Mouse (Mus musculus): ENCODE results near the gene Espl1.

The Espl1 gene

GRCm38 (mm10) chr15:102295633-102296367 is at the start of gene Espl1:
Gene Espl1, plus strand, starts transcription at chr15:102296266.
- peak; percentile 93 to 97 for DNase-seq

- peak; percentile 91 to 94 for DNase-seq
These were observed 49.2 kb upstream of the Espl1 start for GRCm38 (mm10) chr15:102246866-102247251.

GRCm38 (mm10) chr15:102247252-102248130 is 48.6 kb upstream of the Espl1 start:
- DNase-seq: peak; percentile 50 to 51

GRCm38 (mm10) chr15:102248131-102248811 is 47.8 kb upstream of the Espl1 start:
- no peak for DNase-seq

GRCm38 (mm10) chr15:102248812-102249191 is 47.3 kb upstream of the Espl1 start:
- DNase-seq: no peak

GRCm38 (mm10) chr15:102249251-102249691 is 46.8 kb upstream of the Espl1 start:
- DNase-seq: no peak

- no peak for DNase-seq
These were observed 46.1 kb upstream of the Espl1 start for GRCm38 (mm10) chr15:102249967-102250366.

- DNase-seq: no peak
These were observed 45.5 kb upstream of the Espl1 start for GRCm38 (mm10) chr15:102250521-102250920.

- no peak for DNase-seq
These were observed 40.4 kb upstream of the Espl1 start for GRCm38 (mm10) chr15:102255547-102256255.

GRCm38 (mm10) chr15:102256431-102257201 is 39.5 kb upstream of the Espl1 start:
- DNase-seq: no peak

- DNase-seq: peak; percentile 69 to 71
These were observed 38.6 kb upstream of the Espl1 start, which contains the start of gene Rarg for GRCm38 (mm10) chr15:102257202-102258075. Gene Rarg, minus strand, starts transcription at chr15:102257517.

- peak; percentile 58 to 64 for DNase-seq
These were observed 38.0 kb upstream of the Espl1 start for GRCm38 (mm10) chr15:102258076-102258470.

GRCm38 (mm10) chr15:102258581-102259253 is 37.3 kb upstream of the Espl1 start:
- no peak for DNase-seq

- no peak for DNase-seq
These were observed 33.5 kb upstream of the Espl1 start for GRCm38 (mm10) chr15:102262582-102262981.

- DNase-seq: no peak
These were observed 33.0 kb upstream of the Espl1 start for GRCm38 (mm10) chr15:102263037-102263436.

GRCm38 (mm10) chr15:102265548-102265947 is 30.5 kb upstream of the Espl1 start:
- DNase-seq: no peak

- DNase-seq: no peak
These were observed 25.6 kb upstream of the Espl1 start, which contains the start of gene Gm9918 for GRCm38 (mm10) chr15:102270274-102270960. Gene Gm9918, plus strand, starts transcription at chr15:102270563.

- DNase-seq: no peak
These were observed 24.6 kb upstream of the Espl1 start for GRCm38 (mm10) chr15:102271441-102271840.

- no peak for DNase-seq
These were observed 21.9 kb upstream of the Espl1 start for GRCm38 (mm10) chr15:102273982-102274716.
